Mouse (Mus musculus): Measurements from ENCODE around the gene Cmtm2a. TPM values are rescaled to one million over a fixed set of nuclear protein-coding genes. Genes with fewer than 3 reads are reported as not detected.
"Not testable (repeated sequence)": the region's sequence is repeated elsewhere in the genome, so short reads cannot be mapped to it uniquely, and the experiment has no call there.

Gene Cmtm2a
- total RNA-seq, 2 experiments from 2014 or later: not detected

DNA sequence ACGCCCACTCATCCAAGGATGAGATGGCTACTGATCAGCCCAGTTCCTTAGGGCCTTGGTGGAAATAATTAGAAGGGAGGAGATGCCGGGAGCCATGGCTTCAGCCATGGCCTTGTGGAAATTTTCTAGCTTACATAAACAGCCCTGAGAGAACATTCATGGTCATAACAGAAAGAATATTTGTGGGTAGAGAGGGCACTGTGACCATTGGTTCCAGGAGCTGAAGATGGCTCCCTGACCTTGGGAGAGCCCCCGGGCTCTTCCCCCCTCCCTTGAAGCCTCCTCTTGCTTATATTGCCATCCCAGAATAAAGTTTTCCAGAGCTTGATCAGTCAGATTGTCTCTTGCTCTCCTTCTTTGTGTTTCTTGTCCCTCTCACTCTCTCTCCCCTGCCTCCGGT lies 9.6 kb upstream of the Cmtm2a start:
- DNase-seq (ENCODE audit: extremely low spot score in 1 of 2, low spot score in 1 of 2): not testable (repeated sequence)

DNA sequence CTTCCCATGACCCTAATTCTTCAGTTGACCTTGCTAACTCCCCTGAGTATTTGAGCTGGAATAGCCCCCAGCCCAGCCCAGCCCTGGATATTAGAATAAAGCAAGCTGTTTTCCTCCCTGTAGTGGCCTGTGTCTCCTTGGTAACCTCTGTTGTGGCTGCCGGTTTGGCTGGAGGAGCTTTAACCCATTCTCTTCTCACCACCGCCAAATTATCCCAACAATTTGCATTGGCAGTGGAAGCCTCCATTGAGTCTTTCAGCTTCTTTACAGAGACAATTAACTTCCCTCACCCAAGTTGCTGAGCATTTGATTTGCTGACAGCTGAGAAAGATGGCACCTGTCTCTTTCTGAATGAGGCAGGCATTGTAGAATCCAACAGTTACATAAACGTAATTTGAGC lies 8.6 kb upstream of the Cmtm2a start:
- DNase-seq (ENCODE audit: extremely low spot score in 1 of 2, low spot score in 1 of 2): not testable (repeated sequence)

DNA sequence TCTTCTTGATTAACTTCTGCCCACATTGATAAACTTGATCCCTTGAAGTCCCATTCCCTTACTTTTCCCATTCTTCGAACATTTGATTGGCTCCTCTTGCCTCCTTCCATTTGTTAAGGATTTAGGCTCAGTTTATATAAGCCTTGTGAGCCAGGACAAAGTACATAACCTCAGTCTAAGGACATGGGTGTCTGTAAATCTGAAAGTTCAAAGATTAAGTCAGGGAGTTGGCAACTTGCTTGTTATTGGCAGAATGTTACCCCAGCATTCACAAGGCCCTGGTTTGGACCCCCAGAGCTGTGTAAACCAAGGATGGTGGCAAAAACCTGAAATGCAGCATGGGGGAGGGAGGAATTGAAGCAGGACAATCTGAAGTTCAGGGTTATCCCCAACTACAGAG lies 1.4 kb upstream of the Cmtm2a start:
- no peak for DNase-seq (ENCODE audit: extremely low spot score in 1 of 2, low spot score in 1 of 2)

DNA sequence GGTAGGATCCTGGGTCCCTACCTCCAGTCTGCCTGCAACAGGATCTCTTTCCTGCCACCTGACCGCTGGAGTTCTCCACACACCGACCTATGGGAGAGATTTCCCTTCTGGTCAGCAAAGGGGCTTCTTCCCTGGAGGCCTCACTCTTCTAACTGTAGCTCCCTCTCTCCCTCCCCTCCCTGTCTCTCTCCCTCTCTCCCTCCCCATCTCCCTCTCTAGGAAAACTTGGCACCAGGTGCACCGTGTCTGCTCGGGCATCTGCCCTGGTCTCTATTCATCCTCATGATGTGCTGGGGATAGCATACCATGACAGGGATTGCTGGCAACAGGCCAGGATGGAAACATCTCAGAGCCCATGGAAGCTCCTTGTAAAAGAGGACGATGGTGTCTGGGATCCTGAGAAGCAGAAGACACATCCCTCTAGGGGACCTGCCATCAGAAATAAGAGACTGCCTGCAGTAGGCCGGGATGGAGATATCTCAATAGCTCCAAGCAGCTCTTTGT lies 24.0 kb downstream of the Cmtm2a start:
- no peak for DNase-seq (ENCODE audit: extremely low spot score in 1 of 2, low spot score in 1 of 2)

DNA sequence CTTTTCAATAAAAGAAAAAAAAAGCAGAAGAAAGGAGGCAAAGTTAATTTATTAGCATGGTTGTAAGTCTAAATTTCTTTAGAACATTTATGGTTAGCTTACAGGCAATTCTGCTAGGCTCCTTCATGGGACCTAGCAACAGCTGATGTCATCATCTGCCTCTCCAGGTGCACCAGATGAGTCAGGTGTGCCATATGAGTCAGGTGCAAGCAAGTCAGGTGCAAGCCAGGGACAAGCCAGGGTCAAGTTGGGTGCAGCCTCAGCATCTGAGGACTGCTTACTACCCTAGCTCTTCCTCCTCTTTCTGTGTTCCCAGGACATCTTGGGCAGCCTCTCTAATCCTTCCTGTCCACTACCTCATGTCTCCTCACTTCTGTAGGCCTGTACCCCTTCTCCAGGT lies 24.6 kb downstream of the Cmtm2a start:
- DNase-seq (ENCODE audit: extremely low spot score in 1 of 2, low spot score in 1 of 2): no peak

DNA sequence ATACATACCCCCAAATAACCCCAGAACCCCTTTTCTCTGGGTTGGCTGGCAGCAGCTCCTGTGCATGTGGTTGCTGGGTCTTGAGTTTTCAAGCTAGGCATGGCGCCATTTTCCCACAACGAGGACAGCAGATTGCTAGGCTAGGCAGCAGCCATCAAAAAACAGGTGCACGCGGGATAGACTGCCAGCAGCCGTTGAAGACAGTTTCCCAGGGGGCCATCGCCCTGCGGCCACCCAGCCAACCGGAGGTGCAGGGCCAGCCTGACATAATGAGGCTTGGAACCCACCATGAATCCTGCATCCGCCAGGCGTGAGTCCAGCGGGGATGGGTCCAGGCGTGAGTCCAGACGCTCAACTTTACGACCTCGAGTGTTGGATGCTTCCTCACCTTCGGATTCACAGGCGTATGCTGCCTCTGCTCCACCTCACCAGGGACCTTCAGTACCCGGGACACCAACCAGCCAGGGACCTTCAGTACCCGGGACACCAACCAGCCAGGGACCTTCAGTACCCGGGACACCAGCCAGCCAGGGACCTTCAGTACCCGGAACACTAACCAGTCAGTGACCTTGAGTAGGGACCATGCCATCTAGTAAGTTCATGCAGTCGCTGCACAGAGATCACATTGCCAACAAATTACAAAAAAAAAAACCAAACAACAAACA lies 28.6 kb downstream of the Cmtm2a start:
- DNase-seq (ENCODE audit: extremely low spot score in 1 of 2, low spot score in 1 of 2): not testable (repeated sequence)

DNA sequence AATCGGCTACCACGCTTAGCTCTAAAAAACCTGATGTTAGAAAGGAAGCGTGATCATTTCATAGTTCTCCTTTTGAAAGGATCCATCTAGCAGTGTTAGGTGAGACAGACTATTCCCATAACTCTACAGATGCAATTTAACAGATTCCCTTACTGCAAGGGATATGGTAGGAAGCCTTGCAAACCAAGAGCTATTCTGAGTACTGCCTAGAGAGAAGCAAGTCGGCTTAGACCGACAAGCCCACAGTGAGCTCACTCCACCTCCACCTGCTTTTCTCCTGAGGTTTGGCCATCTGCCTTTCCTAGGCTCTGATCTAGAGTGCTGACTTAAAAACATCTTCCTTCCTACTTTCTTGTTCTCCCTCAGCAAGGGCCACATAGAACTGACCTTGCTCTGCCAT lies 31.2 kb downstream of the Cmtm2a start:
- DNase-seq (ENCODE audit: extremely low spot score in 1 of 2, low spot score in 1 of 2): not testable (repeated sequence)

DNA sequence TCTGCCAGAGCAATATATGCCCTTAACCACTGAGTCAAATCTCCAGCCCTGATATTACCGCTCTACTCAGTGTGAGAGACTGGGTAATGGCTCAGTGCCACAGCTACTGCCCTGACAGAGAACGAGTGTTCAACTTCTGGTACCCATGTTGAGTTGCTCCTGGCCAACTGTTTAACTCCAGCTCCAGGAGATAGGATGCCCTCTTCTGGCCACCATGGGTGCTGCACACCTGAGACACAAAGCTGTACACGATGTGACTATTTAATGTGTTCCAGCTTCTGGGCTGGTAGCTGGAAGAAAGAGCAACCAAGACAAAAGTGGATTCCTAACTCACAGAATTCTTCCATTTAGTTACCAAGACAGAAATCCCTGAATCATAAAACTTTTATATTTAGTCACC lies 40.0 kb downstream of the Cmtm2a start:
- no peak for DNase-seq (ENCODE audit: extremely low spot score in 1 of 2, low spot score in 1 of 2)

DNA sequence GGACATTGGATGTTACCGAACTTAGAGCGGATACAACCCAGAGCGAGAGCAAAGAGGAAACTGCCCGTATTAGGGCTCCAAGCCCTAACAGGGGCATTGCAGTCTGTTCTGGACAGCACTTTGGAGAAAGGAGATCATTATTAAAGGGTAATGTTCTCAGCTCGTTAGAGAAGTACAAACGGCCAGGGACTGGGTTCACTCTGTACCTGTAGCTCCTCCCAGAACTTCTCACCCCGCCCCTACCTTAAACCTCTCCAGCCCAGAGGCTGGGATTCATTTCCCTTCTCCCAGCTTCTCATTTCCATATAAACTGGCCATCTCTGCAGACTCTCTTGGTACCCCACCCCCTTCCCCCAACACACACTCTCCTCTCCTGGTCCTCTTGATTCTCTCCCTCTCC lies 41.5 kb downstream of the Cmtm2a start:
- no peak for DNase-seq (ENCODE audit: extremely low spot score in 1 of 2, low spot score in 1 of 2)

DNA sequence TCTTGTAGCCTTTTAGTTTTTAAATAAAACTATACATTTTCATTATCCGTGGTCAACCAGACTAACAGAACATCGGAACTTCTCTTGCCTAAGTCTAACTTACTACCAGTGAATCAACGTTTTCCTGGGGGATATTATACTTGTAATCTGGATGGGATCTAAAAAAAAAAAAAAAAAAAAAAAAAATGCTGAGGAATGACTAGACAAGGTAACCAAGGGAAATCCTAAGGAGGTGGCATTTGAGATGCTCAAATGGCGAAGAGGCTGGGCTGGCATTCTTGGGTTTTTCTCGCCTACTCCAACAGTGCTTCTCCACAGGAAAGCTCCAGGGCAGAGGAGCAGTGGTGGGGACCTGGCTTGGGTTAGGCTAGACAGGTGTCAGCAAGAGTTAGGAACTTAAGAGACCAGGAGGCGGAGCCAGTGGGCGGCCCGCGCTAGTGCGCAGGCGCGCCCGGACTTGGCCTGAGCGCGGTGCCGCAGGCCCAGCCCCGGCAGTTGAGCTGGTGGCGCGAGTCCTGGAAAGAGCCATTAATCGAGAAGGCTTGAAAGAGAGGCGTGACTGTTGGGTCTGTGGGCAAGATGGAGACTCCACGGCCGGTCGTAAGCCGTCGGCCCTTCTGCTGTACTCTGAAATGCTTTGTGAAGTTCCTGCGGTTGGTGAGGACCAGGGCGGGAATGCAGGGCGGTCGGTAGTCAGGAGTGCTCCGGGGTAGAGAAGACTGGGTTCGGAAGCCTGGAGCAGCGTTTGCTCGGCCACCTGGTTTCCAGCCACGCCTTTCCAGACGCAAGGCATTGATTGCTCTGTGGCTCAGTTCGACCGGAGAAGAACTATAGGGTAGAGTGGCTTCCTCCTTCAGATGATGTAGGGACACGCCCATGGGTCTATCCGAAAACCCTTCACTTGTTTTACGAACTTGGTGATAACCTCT lies 42.3 kb downstream of the Cmtm2a start, which contains the start of gene Cklf:
TSS of gene Cklf (plus strand) at position 423 of the 929 bp plus-strand sequence.
- peak; percentile 57 to 70 for DNase-seq (ENCODE audit: extremely low spot score in 1 of 2, low spot score in 1 of 2)

DNA sequence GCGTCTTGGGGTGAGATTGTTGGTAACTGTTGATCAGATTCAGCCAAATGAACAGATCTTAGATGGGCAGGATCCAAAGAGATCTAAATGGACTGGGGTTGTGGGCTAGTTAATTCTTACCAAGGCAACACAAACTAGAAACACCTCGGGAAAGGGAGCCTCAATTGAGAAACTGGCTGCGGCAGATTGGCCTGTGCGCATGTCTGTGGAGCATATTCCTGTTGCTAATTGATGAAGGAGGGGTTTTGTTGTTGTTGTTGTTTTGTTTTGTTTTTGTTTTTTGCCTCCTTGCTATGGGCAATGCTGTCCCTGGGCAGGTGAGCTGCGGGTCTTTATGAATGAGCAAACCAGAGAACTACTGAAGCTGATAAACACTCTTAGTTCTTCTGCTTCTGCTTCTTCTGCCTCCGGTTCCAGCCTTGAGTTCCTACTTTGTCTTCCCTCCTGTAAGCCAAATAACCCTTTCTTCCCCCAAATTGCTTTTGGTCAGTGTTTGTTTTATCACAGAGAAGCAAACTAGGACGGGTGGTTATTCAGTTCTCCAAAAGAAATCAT lies 43.5 kb downstream of the Cmtm2a start:
- peak in 1 of 2 experiments; percentile 2 for DNase-seq (ENCODE audit: extremely low spot score in 1 of 2, low spot score in 1 of 2)

DNA sequence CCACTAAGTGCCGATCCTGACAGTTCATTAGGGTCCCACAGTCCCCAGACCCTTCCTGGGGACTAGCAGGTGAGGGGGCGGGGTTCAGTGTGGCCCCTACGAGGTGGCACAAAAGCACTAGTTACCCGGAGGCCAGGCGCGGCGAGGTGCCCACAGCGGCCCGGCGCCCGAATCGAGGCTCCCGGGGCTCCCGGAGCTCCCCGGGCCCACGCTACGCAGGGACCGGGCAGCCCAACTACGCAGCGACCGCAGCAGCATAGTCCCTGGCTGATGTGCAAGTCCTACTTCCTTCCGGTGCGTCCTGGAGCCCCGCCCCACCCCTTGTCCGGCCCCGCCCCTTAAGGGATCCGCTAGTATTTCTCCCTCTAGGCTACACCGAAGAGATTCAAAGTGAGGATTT lies 44.7 kb downstream of the Cmtm2a start, which contains the start of gene Tk2:
TSS of gene Tk2 (minus strand) at position 283 of the 400 bp plus-strand sequence.
- peak; percentile 60 to 64 for DNase-seq (ENCODE audit: extremely low spot score in 1 of 2, low spot score in 1 of 2)

DNA sequence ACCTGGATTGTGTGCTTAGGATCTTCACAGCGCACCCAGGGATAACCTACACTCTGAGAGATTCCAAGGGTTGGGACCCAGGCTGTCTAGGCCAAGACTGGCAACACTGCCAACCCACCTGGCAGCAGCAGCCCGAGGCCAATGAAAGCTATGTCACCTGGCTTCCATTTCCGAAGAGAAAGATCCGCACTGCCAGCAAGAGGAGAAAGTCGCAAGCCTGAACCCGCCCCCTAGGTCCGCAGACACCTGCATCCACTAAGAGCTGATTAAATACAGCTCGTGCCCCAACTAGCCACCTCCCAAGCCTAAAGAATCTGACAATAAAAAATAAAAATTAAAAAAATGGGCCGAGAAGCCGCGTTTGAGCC lies 45.1 kb downstream of the Cmtm2a start:
- DNase-seq (ENCODE audit: extremely low spot score in 1 of 2, low spot score in 1 of 2): peak in 1 of 2 experiments; percentile 10

DNA sequence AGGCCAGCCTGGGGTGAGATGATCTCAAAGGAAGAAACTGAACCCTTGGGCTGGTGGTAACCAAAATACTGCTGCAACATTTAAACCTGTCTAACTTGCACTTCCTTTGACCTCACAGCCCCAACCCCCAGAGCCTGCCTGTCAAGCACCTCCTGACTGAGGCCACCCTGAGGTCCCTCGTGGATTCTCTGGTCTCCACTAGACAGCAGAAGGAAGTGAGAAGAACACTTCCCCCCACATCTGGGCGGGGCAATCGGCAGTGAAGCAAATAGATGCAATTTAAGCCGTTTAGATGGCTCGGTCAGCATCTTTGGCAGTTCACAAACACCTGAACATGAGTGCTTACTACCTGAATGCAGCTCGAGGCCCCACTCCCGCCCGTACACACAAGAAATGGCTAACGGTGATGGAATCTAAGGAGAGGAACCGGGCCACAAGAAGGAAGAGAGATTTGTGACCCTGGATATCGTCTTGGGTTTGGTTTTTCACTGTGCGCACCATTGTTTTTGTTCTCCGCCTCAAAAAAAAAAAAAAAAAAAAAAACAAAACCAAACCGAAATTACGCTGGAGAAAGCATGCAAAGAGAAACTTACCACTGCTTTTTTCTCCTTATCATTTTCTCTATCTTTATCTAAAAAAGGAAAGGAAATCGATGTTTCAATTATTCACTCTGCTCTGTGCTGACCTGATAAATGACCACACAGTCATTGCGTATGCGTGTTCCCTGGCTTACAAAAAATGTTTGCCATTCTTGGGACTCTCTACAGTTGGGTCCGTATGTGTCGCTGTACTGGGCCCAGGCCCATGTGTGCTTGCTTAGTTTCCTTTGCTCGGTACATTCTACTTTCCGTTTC lies 45.7 kb downstream of the Cmtm2a start:
- DNase-seq (ENCODE audit: extremely low spot score in 1 of 2, low spot score in 1 of 2): peak in 1 of 2 experiments; percentile 4

DNA sequence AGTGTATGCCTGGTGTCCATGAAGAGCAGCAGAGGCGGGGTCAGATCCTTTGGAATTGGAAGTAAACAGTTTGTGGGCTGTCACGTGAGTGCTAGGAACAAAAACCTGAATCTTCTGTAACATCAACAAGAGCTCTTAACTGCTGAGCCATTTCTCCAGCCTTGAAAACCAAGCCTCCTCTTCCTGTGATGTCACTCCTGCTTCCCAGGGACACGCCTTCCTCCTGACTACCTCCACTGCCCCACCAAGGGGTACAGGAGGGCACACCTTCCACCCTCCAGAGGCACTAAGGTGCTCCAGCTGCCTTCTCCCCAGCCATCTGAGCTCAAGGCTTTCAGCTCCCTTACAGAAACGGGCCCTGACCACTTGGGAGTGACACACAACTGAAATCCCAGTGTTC lies 46.4 kb downstream of the Cmtm2a start:
- DNase-seq (ENCODE audit: extremely low spot score in 1 of 2, low spot score in 1 of 2): peak in 1 of 2 experiments; percentile 1

DNA sequence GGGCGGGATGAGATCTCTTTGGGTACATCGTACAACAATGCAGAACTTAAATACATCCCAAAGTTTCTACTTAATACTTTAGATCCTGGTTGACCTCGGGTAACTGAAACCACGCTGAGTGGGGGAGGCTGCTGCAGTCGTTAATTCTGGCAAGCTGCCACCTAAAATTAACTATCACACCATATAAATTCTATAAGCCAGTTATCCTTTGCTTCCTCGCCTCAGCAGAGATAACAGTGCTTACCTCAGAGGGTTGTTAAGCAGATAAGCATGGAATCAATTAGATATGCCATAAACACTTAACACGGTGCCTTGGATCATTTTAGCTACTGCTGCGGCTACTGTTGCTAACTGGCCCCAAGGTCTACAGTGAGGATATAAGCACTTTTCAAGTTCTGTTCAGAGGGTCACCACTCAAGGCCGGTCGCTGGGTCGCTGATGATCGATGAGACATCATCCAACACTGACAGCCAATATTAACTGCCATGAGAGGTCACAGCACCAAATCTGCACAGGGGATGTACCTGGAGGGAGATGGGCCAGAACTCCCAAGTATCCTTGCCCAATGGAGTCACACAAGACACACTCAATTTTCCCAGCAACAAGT lies 50.8 kb downstream of the Cmtm2a start:
- DNase-seq (ENCODE audit: extremely low spot score in 1 of 2, low spot score in 1 of 2): no peak

DNA sequence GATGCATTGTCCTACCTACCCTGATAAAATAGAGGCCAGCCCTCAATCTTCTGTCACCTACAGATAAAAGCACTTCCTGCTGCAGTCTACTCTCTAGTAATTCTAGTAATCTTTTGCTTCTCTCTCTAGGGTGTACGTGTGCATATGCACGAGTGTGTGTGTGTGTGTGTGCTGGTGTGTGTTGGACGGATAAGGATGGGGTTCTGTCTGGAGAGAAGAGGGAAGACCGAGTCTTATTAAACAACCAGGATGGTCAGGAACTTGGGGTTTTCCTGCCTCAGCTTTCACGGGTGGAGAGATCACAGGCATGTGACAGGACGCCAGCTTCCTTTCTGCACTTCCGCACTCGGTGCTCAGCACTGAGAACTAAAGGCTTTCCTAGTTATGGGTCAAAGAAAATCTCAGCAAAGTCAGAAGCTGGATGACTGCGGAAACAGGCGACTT lies 53.5 kb downstream of the Cmtm2a start:
- DNase-seq (ENCODE audit: extremely low spot score in 1 of 2, low spot score in 1 of 2): no peak

DNA sequence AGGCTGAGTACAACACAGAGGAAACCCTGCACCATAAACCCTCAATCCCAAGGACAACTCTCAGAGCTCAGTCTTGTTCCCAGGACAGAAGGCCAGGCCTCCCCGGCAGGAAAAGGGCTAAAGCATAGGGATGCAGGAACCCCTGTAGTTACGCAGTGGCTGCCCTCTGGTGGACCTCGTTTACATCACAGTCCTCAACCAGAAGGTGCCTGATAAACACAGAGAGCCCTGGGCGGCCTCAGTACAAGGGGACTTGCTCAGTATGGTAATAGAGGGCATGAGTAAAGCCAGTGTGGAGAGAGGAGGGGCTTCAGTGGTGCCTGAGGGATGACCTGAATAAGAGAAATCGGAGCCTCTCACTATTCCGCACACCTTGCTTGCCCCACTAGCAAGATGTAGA lies 58.4 kb downstream of the Cmtm2a start:
- DNase-seq (ENCODE audit: extremely low spot score in 1 of 2, low spot score in 1 of 2): no peak

DNA sequence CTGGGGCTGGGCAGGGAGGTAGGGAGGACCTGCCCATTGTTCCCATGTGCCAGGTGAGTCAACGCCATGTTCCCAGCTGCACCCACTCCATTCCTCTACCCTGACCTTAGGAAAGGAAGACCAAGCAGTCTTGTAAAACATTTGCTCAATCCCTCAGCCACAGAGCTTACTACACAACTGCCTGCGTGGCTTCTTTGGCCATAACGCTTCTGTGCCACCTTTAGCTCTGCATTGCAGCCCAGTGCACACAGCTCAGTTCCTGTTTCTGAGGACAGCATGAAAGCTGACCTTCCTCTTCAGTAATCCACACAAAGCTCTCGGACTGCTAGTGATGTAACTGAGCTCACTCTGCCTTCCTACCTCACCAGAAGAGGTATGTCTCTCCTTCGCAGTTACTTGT lies 60.1 kb downstream of the Cmtm2a start:
- DNase-seq (ENCODE audit: extremely low spot score in 1 of 2, low spot score in 1 of 2): no peak

DNA sequence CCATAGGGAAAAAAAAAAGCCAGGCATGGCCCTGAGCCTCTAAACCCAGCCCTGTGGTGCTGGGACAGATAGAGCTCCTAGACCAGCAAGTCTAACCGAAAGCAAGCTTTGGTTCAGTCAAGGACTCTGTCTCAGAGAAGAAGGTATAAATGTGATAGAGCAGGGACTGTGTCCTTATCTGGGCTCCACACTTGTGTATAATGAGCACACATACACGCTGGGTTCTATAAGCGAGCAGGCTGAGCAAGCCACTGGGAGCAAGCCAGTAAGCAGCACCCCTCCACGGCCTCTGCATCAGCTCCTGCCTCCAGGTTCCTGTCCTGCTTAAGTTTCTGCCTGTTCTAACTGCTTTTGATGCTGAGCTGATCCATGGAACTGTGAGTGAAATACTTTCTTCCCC lies 60.9 kb downstream of the Cmtm2a start:
- no peak for DNase-seq (ENCODE audit: extremely low spot score in 1 of 2, low spot score in 1 of 2)
